Mouse (Mus musculus) brown adipose tissue, adult 24 weeks (tissue): ENCODE results near the gene Ccl3. TPM values are rescaled to one million over a fixed set of nuclear protein-coding genes. Genes with fewer than 3 reads are reported as not detected.

Experiments
- H3K27ac ChIP-seq: fragments of 200-500 bp; replicated peaks from 2 replicates; pipeline ENCODE4 v1.5.1; 2012; ENCODE audit warnings: low read depth, mild to moderate bottlenecking, low read length
- H3K4me1 ChIP-seq: fragments of 200-500 bp; 2 replicates; pipeline ENCODE4 v1.6.1; 2012; ENCODE audit warnings: low read length, mixed read lengths; ENCODE audit not compliant: control insufficient read depth, insufficient read depth, insufficient read length
- H3K4me3 ChIP-seq: fragments of 200-500 bp; 2 replicates; pipeline ENCODE4 v1.5.1; 2012; ENCODE audit warnings: low read depth, mild to moderate bottlenecking, low read length, moderate library complexity; ENCODE audit not compliant: insufficient read depth
- polyA plus RNA-seq: library from polyadenylated mRNA; stranded (reverse); fragments of >200 nt; gene quantifications from 2 replicates; pipeline ENCODE4 v1.2.4, GENCODE M21; 2012; ENCODE audit not compliant: missing spikeins, insufficient read depth, insufficient read length

Ccl3 gene
- 1.5 and 4.1 TPM in 2 replicates for polyA plus RNA-seq

GRCm38 (mm10) chr11:83649305-83649841, at the start of gene Ccl3:
Ccl3 (minus strand) TSS chr11:83649355.
- Histone ChIP-seq H3K4me1 (no peaks in the 10 kb centered on the region), H3K27ac (no peak within 1 kb of the TSS), H3K4me3 (peak within 1 kb of the TSS; percentile 18; the same call in 1 of the 2 replicates)

DNA sequence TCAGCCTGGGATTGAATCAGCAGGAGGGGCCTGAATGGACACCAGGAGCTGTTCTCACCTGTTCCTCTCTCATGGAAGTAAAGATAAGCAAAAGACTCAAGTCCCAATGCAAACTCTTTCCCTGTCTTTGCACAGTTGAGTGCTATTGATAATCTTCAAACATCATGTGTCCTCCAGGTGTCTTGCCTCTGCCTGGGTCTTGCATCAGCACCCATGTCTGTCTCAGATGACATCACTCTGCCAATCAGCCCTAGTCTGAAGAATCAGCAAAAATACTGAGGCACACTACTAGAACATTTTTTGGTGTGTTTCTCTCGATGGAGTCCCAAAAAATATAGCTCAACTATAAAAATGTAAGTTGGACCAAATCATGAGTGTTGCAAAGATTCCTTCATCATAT, 42.9 kb upstream of the Ccl3 start:
- no peaks in the 10 kb centered on the region for H3K4me1 ChIP-seq
- no peak overlapping the region for H3K27ac ChIP-seq
- H3K4me3 ChIP-seq: no peak overlapping the region

- no peaks in the 10 kb centered on the region for H3K4me1 ChIP-seq
- H3K27ac ChIP-seq: no peak overlapping the region
- no peak overlapping the region for H3K4me3 ChIP-seq
These were observed 40.8 kb upstream of the Ccl3 start for GRCm38 (mm10) chr11:83689918-83690317.

DNA sequence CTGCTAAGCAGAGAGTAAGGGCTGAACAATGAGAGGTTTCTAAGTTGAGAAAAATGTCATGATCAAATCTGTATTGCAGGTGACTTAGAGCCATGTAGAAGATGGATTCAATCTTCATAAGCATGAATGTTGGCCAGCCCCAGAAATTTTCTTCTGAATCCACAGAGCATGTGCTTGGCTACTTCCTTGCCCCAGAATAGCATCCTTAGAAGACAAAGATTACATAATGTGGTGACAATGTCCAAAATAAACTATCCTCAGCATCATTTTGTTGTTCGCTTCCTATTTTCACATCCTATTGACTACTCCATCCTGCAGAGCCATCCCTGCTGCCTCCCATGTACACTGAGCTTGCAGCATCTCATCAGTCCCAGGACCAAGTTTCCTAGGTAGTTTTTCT, 26.5 kb upstream of the Ccl3 start:
- no peak overlapping the region for H3K4me3 ChIP-seq
- no peak overlapping the region for H3K27ac ChIP-seq
- H3K4me1 ChIP-seq: no peaks in the 10 kb centered on the region

GRCm38 (mm10) chr11:83671743-83672142, 22.6 kb upstream of the Ccl3 start:
- Histone ChIP-seq H3K4me3 (no peak overlapping the region), H3K4me1 (no peaks in the 10 kb centered on the region), H3K27ac (no peak overlapping the region)

GRCm38 (mm10) chr11:83663532-83663931, 14.4 kb upstream of the Ccl3 start:
- Histone ChIP-seq H3K4me1 (no peaks in the 10 kb centered on the region), H3K27ac (0 out of 2 replicates have a peak overlapping the region, but pooled peaks have one; percentile 40), H3K4me3 (no peak overlapping the region)

GRCm38 (mm10) chr11:83662204-83662603, 13.0 kb upstream of the Ccl3 start, which contains the start of gene Ccl4:
Ccl4 (plus strand) TSS chr11:83662584.
- H3K27ac ChIP-seq: 0 out of 2 replicates have a peak within 1 kb of the TSS, but pooled peaks have one; percentile 40
- H3K4me1 ChIP-seq: no peaks in the 10 kb centered on the region

GRCm38 (mm10) chr11:83658797-83659196, 9.6 kb upstream of the Ccl3 start:
- Histone ChIP-seq H3K4me3 (no peak overlapping the region), H3K4me1 (no peaks in the 10 kb centered on the region), H3K27ac (no peak overlapping the region)

More at GRCm38 (mm10) chr11:83662204-83662603, 13.0 kb upstream of the Ccl3 start, which contains the start of gene Ccl4:
- no peak within 1 kb of the TSS for H3K4me3 ChIP-seq

- H3K4me1 ChIP-seq: no peaks in the 10 kb centered on the region
- H3K27ac ChIP-seq: no peak overlapping the region
- no peak overlapping the region for H3K4me3 ChIP-seq
These were observed 8.4 kb upstream of the Ccl3 start for GRCm38 (mm10) chr11:83657508-83657907.

- Histone ChIP-seq H3K4me1 (no peaks in the 10 kb centered on the region), H3K4me3 (no peak overlapping the region), H3K27ac (no peak overlapping the region)
These were observed 5.5 kb upstream of the Ccl3 start for GRCm38 (mm10) chr11:83654606-83655005.

GRCm38 (mm10) chr11:83646356-83647149, 2.6 kb downstream of the Ccl3 start:
- H3K4me3 ChIP-seq: no peak overlapping the region
- H3K27ac ChIP-seq: no peak overlapping the region
- no peaks in the 10 kb centered on the region for H3K4me1 ChIP-seq

GRCm38 (mm10) chr11:83645521-83645920, 3.6 kb downstream of the Ccl3 start, which contains the start of gene Rpl9-ps1:
Rpl9-ps1 (minus strand) TSS chr11:83645621.
- no peaks in the 10 kb centered on the region for H3K4me1 ChIP-seq
- no peak within 1 kb of the TSS for H3K27ac ChIP-seq
- no peak within 1 kb of the TSS for H3K4me3 ChIP-seq

DNA sequence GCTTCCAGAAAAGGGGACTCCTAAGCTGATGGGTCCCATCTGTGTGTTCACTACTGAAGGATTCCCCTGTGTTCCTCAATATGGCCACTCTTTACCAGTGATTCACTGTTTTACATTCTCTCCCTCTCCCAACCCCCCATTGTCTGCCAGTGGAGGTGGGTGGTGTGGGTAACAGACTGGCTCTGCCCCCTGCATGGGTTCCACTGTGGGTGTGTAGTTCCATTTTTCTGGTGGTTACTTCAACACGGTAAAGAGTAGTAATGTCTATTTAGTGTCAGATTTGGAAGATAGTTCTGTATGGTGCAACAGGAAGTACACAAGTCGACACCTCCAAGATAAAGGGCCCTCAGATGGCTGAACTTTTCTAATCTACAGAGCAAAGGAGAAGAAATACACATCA, 7.9 kb downstream of the Ccl3 start:
- no peak overlapping the region for H3K4me3 ChIP-seq
- H3K27ac ChIP-seq: no peak overlapping the region
- no peaks in the 10 kb centered on the region for H3K4me1 ChIP-seq

GRCm38 (mm10) chr11:83640141-83640540, 9.0 kb downstream of the Ccl3 start:
- Histone ChIP-seq H3K27ac (no peak overlapping the region), H3K4me3 (no peak overlapping the region), H3K4me1 (no peaks in the 10 kb centered on the region)

DNA sequence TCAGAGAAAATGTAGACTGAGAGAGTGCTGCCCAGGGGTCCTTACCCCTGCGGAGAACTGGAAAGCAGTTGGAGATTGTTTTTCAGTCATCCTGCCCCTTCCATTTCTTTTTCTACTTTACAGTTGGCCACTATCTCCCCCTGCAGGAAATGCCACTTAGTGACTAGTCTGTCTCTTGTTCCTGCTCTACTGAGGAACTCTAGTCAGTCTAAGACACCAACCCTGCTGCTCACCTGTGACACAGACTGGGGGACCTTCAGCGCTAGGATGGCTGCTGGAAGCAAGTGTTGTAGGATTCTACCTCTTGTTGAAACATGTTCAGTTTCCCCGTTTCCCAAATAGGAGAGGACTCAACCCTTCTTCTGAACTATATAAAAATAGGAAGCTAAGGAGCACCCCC, 9.6 kb downstream of the Ccl3 start:
- no peaks in the 10 kb centered on the region for H3K4me1 ChIP-seq
- H3K4me3 ChIP-seq: no peak overlapping the region
- no peak overlapping the region for H3K27ac ChIP-seq

DNA sequence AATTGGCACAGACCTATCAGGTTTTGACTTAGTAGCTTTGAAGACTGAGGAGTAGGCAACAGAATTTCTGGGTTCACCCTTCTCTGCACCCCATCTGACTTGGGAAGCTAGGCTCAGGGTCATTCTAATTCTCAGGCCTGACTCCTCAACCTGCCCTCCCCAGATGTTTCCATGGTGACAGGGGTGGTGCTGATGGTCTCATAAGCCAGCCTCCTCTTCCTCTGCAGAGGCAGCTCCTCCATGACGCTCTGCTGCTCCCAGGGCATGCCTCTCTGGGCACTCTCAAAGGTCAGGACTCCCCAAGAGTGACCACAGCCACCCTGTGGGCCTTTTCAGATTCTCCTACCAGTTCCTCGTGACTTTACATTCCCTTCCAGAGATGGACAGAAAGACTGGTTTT, 10.2 kb downstream of the Ccl3 start:
- no peak overlapping the region for H3K27ac ChIP-seq
- H3K4me1 ChIP-seq: no peaks in the 10 kb centered on the region
- H3K4me3 ChIP-seq: no peak overlapping the region
